Mouse (Mus musculus) ES-E14 (cell line): ENCODE results near the gene Kif1b. TPM values are rescaled to one million over a fixed set of nuclear protein-coding genes. Genes with fewer than 3 reads are reported as not detected.
"Not testable (repeated sequence)": the region's sequence is repeated elsewhere in the genome, so short reads cannot be mapped to it uniquely, and the experiment has no call there.

Source experiments
- DNase-seq: peaks from one replicate; pipeline ENCODE4 v3.0.0-alpha.2; 2013; ENCODE audit warnings: low read depth, low spot score
- H3K27ac ChIP-seq: 2 replicates; pipeline ENCODE4 v1.5.1; 2012; ENCODE audit warnings: low read depth, mild to moderate bottlenecking, low read length, moderate library complexity, mixed read lengths; ENCODE audit not compliant: poor library complexity, insufficient read depth, severe bottlenecking
- H3K36me3 ChIP-seq: 2 replicates; pipeline ENCODE4 v1.6.1; 2012; ENCODE audit warnings: mild to moderate bottlenecking, low read length, moderate library complexity, mixed read lengths; ENCODE audit not compliant: control insufficient read depth, poor library complexity, insufficient read depth, severe bottlenecking
- H3K4me1 ChIP-seq, 2 experiments: fragments of 150-350 bp in 1 of 2; sonication (generic) in 1 of 2; 2 replicates each; pipeline ENCODE4 v1.6.1; 2012; ENCODE audit warnings: low read length in 2 of 2, mild to moderate bottlenecking in 1 of 2, mixed read lengths in 1 of 2; ENCODE audit not compliant: control insufficient read depth in 2 of 2, insufficient read depth in 2 of 2, poor library complexity in 1 of 2
- H3K4me3 ChIP-seq, 2 experiments: fragments of 150-350 bp in 1 of 2; sonication (generic) in 1 of 2; 2 replicates each; pipeline ENCODE4 v1.5.1; 2012; ENCODE audit warnings: low read length in 2 of 2, low read depth in 1 of 2, mild to moderate bottlenecking in 1 of 2, mixed read lengths in 1 of 2; ENCODE audit not compliant: insufficient read depth in 1 of 2, poor library complexity in 1 of 2, severe bottlenecking in 1 of 2
- H3K9ac ChIP-seq: 2 replicates; pipeline ENCODE4 v1.6.1; 2012; ENCODE audit warnings: low read depth, mild to moderate bottlenecking, low read length, mixed read lengths; ENCODE audit not compliant: poor library complexity, insufficient read depth, severe bottlenecking
- H3K9me3 ChIP-seq: fragments of 150-350 bp; sonication (generic); 2 replicates; pipeline ENCODE4 v1.6.1; 2012; ENCODE audit warnings: low read depth, mild to moderate bottlenecking, low read length; ENCODE audit not compliant: control insufficient read depth, insufficient read depth
- CHD2 ChIP-seq: IDR thresholded peaks from 2 replicates; pipeline ENCODE4 v1.6.1; 2014; ENCODE audit warnings: mild to moderate bottlenecking, low read depth, low read length, inconsistent platforms
- HCFC1 ChIP-seq: IDR thresholded peaks from 2 replicates; pipeline ENCODE4 v1.6.1; 2012; ENCODE audit warnings: low read length, inconsistent platforms, borderline replicate concordance; ENCODE audit not compliant: insufficient read depth
- MAFK ChIP-seq: IDR thresholded peaks from 2 replicates; pipeline ENCODE4 v1.6.1; 2014; ENCODE audit warnings: mild to moderate bottlenecking, low read depth, low read length, inconsistent platforms; ENCODE audit not compliant: insufficient read depth
- ZC3H11A ChIP-seq: IDR thresholded peaks from 2 replicates; pipeline ENCODE4 v1.6.1; 2012; ENCODE audit warnings: low read depth, mild to moderate bottlenecking, inconsistent platforms, low read length, borderline replicate concordance
- ZNF384 ChIP-seq: IDR thresholded peaks from 2 replicates; pipeline ENCODE4 v1.6.1; 2012; ENCODE audit warnings: low read depth, low read length, inconsistent platforms
- in situ Hi-C, 2 experiments: fragments of 600-800 bp; cut with MboI; formaldehyde crosslinking; loops; one replicate each; pipeline ENCODE4 v1.15.1; 2025; ENCODE audit warnings: low sequenced_read_pairs in 2 of 2, inconsistent platforms in 1 of 2; ENCODE audit not compliant: unreplicated experiment in 2 of 2
- total RNA-seq: library from RNA; depleted of rRNA; stranded (reverse); fragments of 300-350 nt; gene quantifications from 2 replicates; pipeline ENCODE4 v1.2.3, GENCODE M21; 2012

Gene Kif1b
- total RNA-seq, 1 experiment: 27.1 TPM

- H3K4me3 ChIP-seq: no peak overlapping the region
- no peak for DNase-seq
- no peak for TF ChIP-seq ZC3H11A
- peaks cover 8% of the 10 kb centered on the region for H3K36me3 ChIP-seq
- no peak overlapping the region for H3K9ac ChIP-seq
- no peaks in the 10 kb centered on the region for H3K9me3 ChIP-seq
- no peaks in the 10 kb centered on the region for H3K4me1 ChIP-seq
- H3K27ac ChIP-seq: no peak overlapping the region
- in situ Hi-C loops: no loop called here
Measured at GRCm38 (mm10) chr4:149237011-149237410, 70.5 kb downstream of the Kif1b start.

- DNase-seq: no peak
- Histone ChIP-seq H3K4me1 (no peaks in the 10 kb centered on the region), H3K36me3 (peaks cover 8% of the 10 kb centered on the region), H3K9me3 (no peaks in the 10 kb centered on the region), H3K9ac (no peak overlapping the region), H3K27ac (no peak overlapping the region), H3K4me3 (no peak overlapping the region)
- in situ Hi-C loops: no loop called here
- TF ChIP-seq ZC3H11A (no peak), ZNF384 (no peak), MAFK (no peak), CHD2 (no peak), HCFC1 (no peak)
Measured at GRCm38 (mm10) chr4:149233938-149234337, 73.6 kb downstream of the Kif1b start.

- H3K9me3 ChIP-seq, in situ Hi-C loops, H3K36me3 ChIP-seq, H3K4me1 ChIP-seq, H3K27ac ChIP-seq, DNase-seq, H3K4me3 ChIP-seq, H3K9ac ChIP-seq: not testable (repeated sequence)
Measured at GRCm38 (mm10) chr4:149228682-149229081, 78.8 kb downstream of the Kif1b start.

- no peaks in the 10 kb centered on the region for H3K4me1 ChIP-seq
- no peak for DNase-seq
- in situ Hi-C loops: no loop called here
- no peak for TF ChIP-seq ZC3H11A
- no peak for TF ChIP-seq CHD2
- no peak for TF ChIP-seq ZNF384
- no peak for TF ChIP-seq HCFC1
- no peak for TF ChIP-seq MAFK
- peaks cover under 1% of the 10 kb centered on the region; the same call in 1 of the 2 replicates for H3K36me3 ChIP-seq
- no peaks in the 10 kb centered on the region for H3K9me3 ChIP-seq
- H3K4me3 ChIP-seq: no peak overlapping the region
- H3K27ac ChIP-seq: no peak overlapping the region
- H3K9ac ChIP-seq: no peak overlapping the region
Measured at GRCm38 (mm10) chr4:149228256-149228655, 79.2 kb downstream of the Kif1b start.

GRCm38 (mm10) chr4:149226311-149226710 lies 81.2 kb downstream of the Kif1b start:
- in situ Hi-C loops: no loop called here
- peaks cover 2% of the 10 kb centered on the region; the same call in 1 of the 2 replicates for H3K36me3 ChIP-seq

More at GRCm38 (mm10) chr4:149226311-149226710, 81.2 kb downstream of the Kif1b start:
- no peaks in the 10 kb centered on the region for H3K9me3 ChIP-seq
- DNase-seq: no peak
- H3K4me3 ChIP-seq: no peak overlapping the region
- TF ChIP-seq MAFK (no peak), HCFC1 (no peak), ZNF384 (no peak), CHD2 (no peak), ZC3H11A (no peak)
- no peak overlapping the region for H3K9ac ChIP-seq
- H3K4me1 ChIP-seq: no peaks in the 10 kb centered on the region
- H3K27ac ChIP-seq: no peak overlapping the region
